Mouse (Mus musculus) thymus, adult 2 months (tissue): ENCODE results near the gene Duox1.

Experiments
- CTCF ChIP-seq: fragments of 200-500 bp; IDR thresholded peaks from 2 replicates; pipeline ENCODE4 v1.5.1; 2012; ENCODE audit warnings: mild to moderate bottlenecking, control low read depth, low read length, moderate library complexity, borderline replicate concordance; ENCODE audit not compliant: control insufficient read depth, poor library complexity, insufficient read depth; ENCODE audit errors: extremely low read depth
- POLR2A ChIP-seq: fragments of 200-500 bp; IDR thresholded peaks from 2 replicates; pipeline ENCODE4 v1.6.1; 2012; ENCODE audit warnings: mild to moderate bottlenecking, low read length, control low read depth, moderate library complexity; ENCODE audit not compliant: control insufficient read depth, poor library complexity, insufficient read depth; ENCODE audit errors: extremely low read depth

DNA sequence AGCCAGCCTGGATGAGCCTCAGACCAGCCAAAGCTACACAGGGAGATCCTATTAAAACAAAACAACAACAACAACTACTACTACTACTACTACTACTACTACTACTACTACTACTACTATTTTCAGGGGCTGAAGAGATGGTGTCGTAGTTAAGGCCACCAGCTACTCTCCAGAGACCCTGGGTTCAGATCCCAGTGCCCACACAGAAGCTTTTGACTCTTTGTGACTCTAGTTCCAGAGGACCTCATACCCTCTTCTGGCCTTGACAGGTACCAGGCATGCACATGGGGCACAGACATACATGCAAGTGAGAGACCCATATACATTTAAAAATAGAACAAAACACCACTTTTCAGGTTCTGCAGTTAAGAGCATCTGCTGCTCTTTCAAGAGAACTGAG lies 57.1 kb downstream of the Duox1 start:
- TF ChIP-seq CTCF (no peak), POLR2A (no peak)
